In genomic region chr15:99701640-99701998, GRCm38 (mm10) we compare ENCODE assay signal across 13 mouse cellular contexts. TPM values are rescaled to one million over a fixed set of nuclear protein-coding genes. Genes with fewer than 3 reads are reported as not detected.
DNase-seq lines count a peak whose midpoint lies in the region; ATAC-seq and TF ChIP-seq lines count a peak whose summit lies in the region.
"Not testable (repeated sequence)": the region's sequence is repeated elsewhere in the genome, so short reads cannot be mapped to it uniquely, and the experiment has no call there.
"Had no signal": no experiment of that assay in that cellular context is flagged by ENCODE, and none has a peak within 500 bp of the region (broad histone marks: within the 10 kb centered on the region; RNA-seq: fewer than 3 reads in every experiment).

No protein-coding gene starts in this region.

- peaks cover 43% of the 10 kb centered on the region for H3K79me2 ChIP-seq in C2C12 (ENCODE audit: control insufficient read depth, insufficient read depth)
- H3K79me2 ChIP-seq in liver, adult 2 months (ENCODE audit: control insufficient read depth, insufficient read depth, low read length); macrophage (ENCODE audit: inconsistent target): not testable (repeated sequence)

- TF ChIP-seq EP300 in heart, postnatal 0 days (IDR thresholded peaks at IDR 0.05; ENCODE audit: low read depth): not testable (repeated sequence)

- H3K79me3 ChIP-seq in C2C12 (ENCODE audit: low read depth): peaks cover 11% of the 10 kb centered on the region

- TF ChIP-seq POLR2A in cortical plate, adult 2 months (IDR thresholded peaks at IDR 0.05; ENCODE audit: extremely low read depth, insufficient read depth, low read length); kidney, adult 2 months (IDR thresholded peaks at IDR 0.05; ENCODE audit: low read depth, low read length); liver, adult 2 months (IDR thresholded peaks at IDR 0.05; ENCODE audit: extremely low read depth, insufficient read depth, low read length): not testable (repeated sequence)

- peak overlapping the region; percentile 74 for H3K9ac ChIP-seq in forebrain, embryonic 14.5 days (ENCODE audit: low read length)
- H3K9ac ChIP-seq in heart, postnatal 0 days (replicated peaks; ENCODE audit: low read depth, low read length): peak overlapping the region; percentile 97
- not testable (repeated sequence) for H3K9ac ChIP-seq in liver, adult 2 months (ENCODE audit: low read depth, low read length)
- H3K9ac ChIP-seq in neural tube, embryonic 13.5 days: peak overlapping the region; percentile 97; the same call in 1 of the 2 replicates

- H3K36me3 ChIP-seq in C2C12 (ENCODE audit: control insufficient read depth, insufficient read depth): peaks cover 31% of the 10 kb centered on the region
- H3K36me3 ChIP-seq in forebrain, embryonic 14.5 days (ENCODE audit: control insufficient read depth, insufficient read depth, low read length): peaks cover 40% of the 10 kb centered on the region
- H3K36me3 ChIP-seq in heart, postnatal 0 days (replicated peaks; ENCODE audit: control insufficient read depth, insufficient read depth, low read length); kidney, adult 2 months (ENCODE audit: control insufficient read depth, insufficient read depth, low read length); liver, adult 2 months (ENCODE audit: control insufficient read depth, insufficient read depth, low read length); macrophage (ENCODE audit: inconsistent target): not testable (repeated sequence)
- H3K36me3 ChIP-seq in neural tube, embryonic 13.5 days: peaks cover 66% of the 10 kb centered on the region

- not testable (repeated sequence) for H3K4me1 ChIP-seq in cortical plate, adult 2 months (ENCODE audit: control insufficient read depth, insufficient read depth, low read length); liver, adult 2 months (ENCODE audit: control insufficient read depth, insufficient read depth, low read length)
- peaks cover 19% of the 10 kb centered on the region for H3K4me1 ChIP-seq in forebrain, embryonic 14.5 days (ENCODE audit: control insufficient read depth, insufficient read depth, low read length)
- H3K4me1 ChIP-seq in heart, postnatal 0 days (ENCODE audit: control insufficient read depth, insufficient read depth): peaks cover 31% of the 10 kb centered on the region
- peaks cover 29% of the 10 kb centered on the region for H3K4me1 ChIP-seq in kidney, adult 2 months (ENCODE audit: control insufficient read depth, insufficient read depth, low read length)
- peaks cover 40% of the 10 kb centered on the region for H3K4me1 ChIP-seq in neural tube, embryonic 13.5 days (replicated peaks)

- not testable (repeated sequence) for H3K9me3 ChIP-seq in forebrain, embryonic 14.5 days (replicated peaks; ENCODE audit: control insufficient read depth, low read length); heart, postnatal 0 days (replicated peaks; ENCODE audit: control insufficient read depth, low read length); neural tube, embryonic 13.5 days

- TF ChIP-seq CTCF in C2C12 (IDR thresholded peaks at IDR 0.05; ENCODE audit: control insufficient read depth, insufficient read depth, insufficient read length); cortical plate, adult 2 months (IDR thresholded peaks at IDR 0.05; ENCODE audit: extremely low read depth, insufficient read depth, low read length); heart, postnatal 0 days (IDR thresholded peaks at IDR 0.05; ENCODE audit: low read depth); kidney, adult 2 months (conservative IDR thresholded peaks at IDR 0.05; ENCODE audit: insufficient read depth, insufficient read length, low read depth, low read length); liver, adult 2 months (IDR thresholded peaks at IDR 0.05; ENCODE audit: low read depth, low read length): not testable (repeated sequence)

- not testable (repeated sequence) for H3K27ac ChIP-seq in cortical plate, adult 2 months (ENCODE audit: insufficient read depth, low read length); liver, adult 2 months (replicated peaks; ENCODE audit: insufficient read depth, low read depth, low read length); macrophage
- peak overlapping the region; percentile 89; the same call in 1 of the 2 replicates for H3K27ac ChIP-seq in forebrain, embryonic 14.5 days (ENCODE audit: low read depth, low read length)
- peak overlapping the region; percentile 99 for H3K27ac ChIP-seq in heart, postnatal 0 days (ENCODE audit: low read depth)
- peak overlapping the region; percentile 46; the same call in 1 of the 2 replicates for H3K27ac ChIP-seq in kidney, adult 2 months (ENCODE audit: insufficient read depth, low read depth, low read length)
- H3K27ac ChIP-seq in neural tube, embryonic 13.5 days (replicated peaks): peak overlapping the region; percentile 99

- H3K4me3 ChIP-seq in C2C12 (ENCODE audit: insufficient read depth, poor library complexity, severe bottlenecking): peak overlapping the region; percentile 83
- H3K4me3 ChIP-seq in cortical plate, adult 2 months (ENCODE audit: insufficient read depth, low read length): peak overlapping the region; percentile 50
- H3K4me3 ChIP-seq in forebrain, embryonic 14.5 days (ENCODE audit: low read depth, low read length): peak overlapping the region; percentile 47
- peak overlapping the region; percentile 96 for H3K4me3 ChIP-seq in heart, postnatal 0 days (ENCODE audit: low read depth, low read length)
- H3K4me3 ChIP-seq in kidney, adult 2 months (ENCODE audit: insufficient read depth, low read depth, low read length): peak overlapping the region; percentile 69
- H3K4me3 ChIP-seq in liver, adult 2 months (ENCODE audit: insufficient read depth, low read depth, low read length): peak overlapping the region; percentile 67
- H3K4me3 ChIP-seq in macrophage (ENCODE audit: inconsistent target): peak overlapping the region; percentile 28
- H3K4me3 ChIP-seq in neural tube, embryonic 13.5 days: peak overlapping the region; percentile 78

- H3K4me2 ChIP-seq in forebrain, embryonic 14.5 days (ENCODE audit: low read length): peak overlapping the region; percentile 18
- H3K4me2 ChIP-seq in heart, postnatal 0 days (ENCODE audit: low read depth, low read length): peak overlapping the region; percentile 70
- H3K4me2 ChIP-seq in neural tube, embryonic 13.5 days: peak overlapping the region; percentile 99

- H3K27me3 ChIP-seq in C2C12 (ENCODE audit: control insufficient read depth, insufficient read depth, insufficient read length); forebrain, embryonic 14.5 days (replicated peaks; ENCODE audit: control insufficient read depth, insufficient read depth, low read length); heart, postnatal 0 days (ENCODE audit: control insufficient read depth, insufficient read depth, low read length); kidney, adult 2 months (replicated peaks; ENCODE audit: control insufficient read depth, insufficient read depth, low read length); liver, adult 2 months (ENCODE audit: control insufficient read depth, insufficient read depth, low read length); neural tube, embryonic 13.5 days: not testable (repeated sequence)

- DNase-seq in forebrain, embryonic 14.5 days (ENCODE audit: low spot score); heart, postnatal 0 days (ENCODE audit: low spot score); kidney, adult 2 months; liver, adult 2 months (ENCODE audit: extremely low read depth, low read depth, low spot score): not testable (repeated sequence)

- ATAC-seq in forebrain, embryonic 14.5 days; heart, postnatal 0 days (ENCODE audit: insufficient read depth, low read depth); neural tube, embryonic 13.5 days (ENCODE audit: low read depth): not testable (repeated sequence)

- WGBS in forebrain, embryonic 14.5 days: 48% methylated on average over 16 of the region's 16 CpGs
- 39% methylated on average over 16 of the region's 16 CpGs for WGBS in heart, postnatal 0 days
- WGBS in kidney, adult 2 months: 37% methylated on average over 16 of the region's 16 CpGs
- WGBS in liver, adult 2 months: 37% methylated on average over 16 of the region's 16 CpGs
- 32% methylated on average over 14 of the region's 16 CpGs for WGBS in macrophage (ENCODE audit: missing documents)
- WGBS in neural tube, embryonic 13.5 days: 44% methylated on average over 16 of the region's 16 CpGs

- H3ac ChIP-seq in C2C12 (ENCODE audit: control insufficient read depth, insufficient read length, low read depth): peak overlapping the region; percentile 13

RNA-seq across cellular contexts. Expression of gene Smarcd1, which starts 0.3 kb away (rescaled TPM):
- 28.6 TPM for polyA plus RNA-seq in C2C12 (2012; fragmentation: generic; extraction: Trizol)
- polyA plus RNA-seq in cortical plate, adult 2 months (2012; rRNA removed): 150 and 157 TPM in 2 replicates
- polyA plus RNA-seq in forebrain, embryonic 14.5 days (2014; fragmentation: Nextera tagmentation; extraction: Ambion mirVana): 90.7 and 98.1 TPM in 2 replicates
- 28.4 and 35.7 TPM in 2 replicates for total RNA-seq in heart, postnatal 0 days (2014; rRNA removed; ENCODE audit: low replicate concordance)
- 16.8 and 20.0 TPM in 2 replicates for polyA plus RNA-seq in heart, postnatal 0 days (2015; fragmentation: Nextera tagmentation; extraction: Ambion mirVana)
- polyA plus RNA-seq in kidney, adult 2 months (2012; rRNA removed): 27.7 and 29.5 TPM in 2 replicates
- 2.0 and 3.1 TPM in 2 replicates for total RNA-seq in liver, adult 2 months (2014; rRNA removed)
- 8.5 and 9.3 TPM in 2 replicates for polyA plus RNA-seq in liver, adult 2 months (2012; rRNA removed)
- total RNA-seq in macrophage (2018; cell fraction: chromatin; rRNA removed): 10 to 100 TPM; 11.9 to 56.1 (median 33.2) TPM
- 10 to 100 TPM; 11.6 to 22.9 (median 18.2) TPM for total RNA-seq in macrophage (2018; cell fraction: cytosol; rRNA removed)
- total RNA-seq in macrophage (2018; cell fraction: nucleus; rRNA removed): 10 to 100 TPM; 10.8 to 37.2 (median 24.3) TPM
- 13.0 to 15.0 TPM (median 14.7 TPM) in 3 replicates for polyA plus RNA-seq in macrophage (2018)
- 117 and 134 TPM in 2 replicates for polyA plus RNA-seq in neural tube, embryonic 13.5 days (2015; fragmentation: Nextera tagmentation; extraction: Ambion mirVana)

RNA-seq across cellular contexts. Expression of gene Gm17349, which starts 3.7 kb away (rescaled TPM):
- polyA plus RNA-seq in C2C12 (2012; fragmentation: generic; extraction: Trizol) (not detected), macrophage (2018) (not detected in 3 replicates)
- polyA plus RNA-seq in cortical plate, adult 2 months (2012; rRNA removed): 1.3 and 1.8 TPM in 2 replicates
- not detected in 2 replicates for polyA plus RNA-seq in forebrain, embryonic 14.5 days (2014; fragmentation: Nextera tagmentation; extraction: Ambion mirVana)
- total RNA-seq in heart, postnatal 0 days (2014; rRNA removed; ENCODE audit: low replicate concordance): not detected in 2 replicates
- polyA plus RNA-seq in heart, postnatal 0 days (2015; fragmentation: Nextera tagmentation; extraction: Ambion mirVana): not detected in 2 replicates
- 0.58 TPM in 1 of 2 replicates, not detected in the other for polyA plus RNA-seq in kidney, adult 2 months (2012; rRNA removed)
- total RNA-seq in liver, adult 2 months (2014; rRNA removed): not detected in 2 replicates
- polyA plus RNA-seq in liver, adult 2 months (2012; rRNA removed): 1.4 TPM in 1 of 2 replicates, not detected in the other
- not detected for total RNA-seq in macrophage (2018; cell fraction: chromatin; rRNA removed)
- total RNA-seq in macrophage (2018; cell fraction: cytosol; rRNA removed): 1 to 10 TPM in 9 of 26 experiments, not detected in 17; 1.0 to 3.3 (median 1.5) TPM
- total RNA-seq in macrophage (2018; cell fraction: nucleus; rRNA removed): 1 to 10 TPM in 2 of 26 experiments, not detected in 24; 4.2 to 4.9 TPM
- polyA plus RNA-seq in neural tube, embryonic 13.5 days (2015; fragmentation: Nextera tagmentation; extraction: Ambion mirVana): not detected in 2 replicates
- total RNA-seq: common myeloid progenitor, adult 5-6 weeks; granulocyte monocyte progenitor cell, adult 5-6 weeks; megakaryocyte-erythroid progenitor cell, adult 5-6 weeks had no signal
- polyA plus RNA-seq: inflammation-experienced regulatory T-cells, adult 6 months; thymus, postnatal 0 days had no signal

RNA-seq across cellular contexts. Expression of gene Gpd1, which starts 15.7 kb away (rescaled TPM):
- polyA plus RNA-seq in C2C12 (2012; fragmentation: generic; extraction: Trizol) (0.64 TPM), macrophage (2018) (1.3 to 1.9 TPM (median 1.5 TPM) in 3 replicates)
- polyA plus RNA-seq in cortical plate, adult 2 months (2012; rRNA removed): 55.3 and 60.4 TPM in 2 replicates
- 0.77 and 1.2 TPM in 2 replicates for polyA plus RNA-seq in forebrain, embryonic 14.5 days (2014; fragmentation: Nextera tagmentation; extraction: Ambion mirVana)
- total RNA-seq in heart, postnatal 0 days (2014; rRNA removed; ENCODE audit: low replicate concordance): 8.7 and 16.4 TPM in 2 replicates
- polyA plus RNA-seq in heart, postnatal 0 days (2015; fragmentation: Nextera tagmentation; extraction: Ambion mirVana): 9.0 and 9.9 TPM in 2 replicates
- polyA plus RNA-seq in kidney, adult 2 months (2012; rRNA removed): 427 and 506 TPM in 2 replicates
- 147 and 151 TPM in 2 replicates for total RNA-seq in liver, adult 2 months (2014; rRNA removed)
- 233 and 311 TPM in 2 replicates for polyA plus RNA-seq in liver, adult 2 months (2012; rRNA removed)
- 1 to 10 TPM in 4 of 26 experiments, under 1 TPM in 16, not detected in 6; 0.31 to 1.8 (median 0.71) TPM for total RNA-seq in macrophage (2018; cell fraction: chromatin; rRNA removed)
- 1 to 10 TPM in 2 of 26 experiments, under 1 TPM in 24; 0.14 to 1.3 (median 0.45) TPM for total RNA-seq in macrophage (2018; cell fraction: cytosol; rRNA removed)
- total RNA-seq in macrophage (2018; cell fraction: nucleus; rRNA removed): 1 to 10 TPM in 6 of 26 experiments, under 1 TPM in 18, not detected in 2; 0.20 to 2.4 (median 0.64) TPM
- 1.6 and 1.8 TPM in 2 replicates for polyA plus RNA-seq in neural tube, embryonic 13.5 days (2015; fragmentation: Nextera tagmentation; extraction: Ambion mirVana)

RNA-seq across cellular contexts. Expression of gene Cox14, which starts 23.8 kb away (rescaled TPM):
- polyA plus RNA-seq in C2C12 (2012; fragmentation: generic; extraction: Trizol): 210 TPM
- polyA plus RNA-seq in cortical plate, adult 2 months (2012; rRNA removed): 226 and 237 TPM in 2 replicates
- polyA plus RNA-seq in forebrain, embryonic 14.5 days (2014; fragmentation: Nextera tagmentation; extraction: Ambion mirVana): 195 and 238 TPM in 2 replicates
- 94.2 and 195 TPM in 2 replicates for total RNA-seq in heart, postnatal 0 days (2014; rRNA removed; ENCODE audit: low replicate concordance)
- 341 and 358 TPM in 2 replicates for polyA plus RNA-seq in heart, postnatal 0 days (2015; fragmentation: Nextera tagmentation; extraction: Ambion mirVana)
- 263 and 269 TPM in 2 replicates for polyA plus RNA-seq in kidney, adult 2 months (2012; rRNA removed)
- total RNA-seq in liver, adult 2 months (2014; rRNA removed): 58.6 and 70.0 TPM in 2 replicates
- 115 and 117 TPM in 2 replicates for polyA plus RNA-seq in liver, adult 2 months (2012; rRNA removed)
- 10 to 100 TPM in 15 of 26 experiments, 1 to 10 TPM in 11; 2.7 to 27.5 (median 11.6) TPM for total RNA-seq in macrophage (2018; cell fraction: chromatin; rRNA removed)
- 100 to 1,000 TPM in 1 of 26 experiments, 10 to 100 TPM in 25; 64.4 to 103 (median 83.6) TPM for total RNA-seq in macrophage (2018; cell fraction: cytosol; rRNA removed)
- total RNA-seq in macrophage (2018; cell fraction: nucleus; rRNA removed): 10 to 100 TPM in 25 of 26 experiments, 1 to 10 TPM in 1; 6.7 to 53.7 (median 28.3) TPM
- 18.4 to 95.0 TPM (median 69.0 TPM) in 3 replicates for polyA plus RNA-seq in macrophage (2018)
- polyA plus RNA-seq in neural tube, embryonic 13.5 days (2015; fragmentation: Nextera tagmentation; extraction: Ambion mirVana): 170 and 181 TPM in 2 replicates

RNA-seq across cellular contexts. Expression of gene Asic1, which starts 31.5 kb away (rescaled TPM):
- polyA plus RNA-seq in C2C12 (2012; fragmentation: generic; extraction: Trizol) (2.2 TPM), macrophage (2018) (0.13 TPM in 1 of 3 replicates, not detected in the others)
- 54.1 and 59.0 TPM in 2 replicates for polyA plus RNA-seq in cortical plate, adult 2 months (2012; rRNA removed)
- 15.6 and 18.9 TPM in 2 replicates for polyA plus RNA-seq in forebrain, embryonic 14.5 days (2014; fragmentation: Nextera tagmentation; extraction: Ambion mirVana)
- total RNA-seq in heart, postnatal 0 days (2014; rRNA removed; ENCODE audit: low replicate concordance): 0.11 and 0.93 TPM in 2 replicates
- polyA plus RNA-seq in heart, postnatal 0 days (2015; fragmentation: Nextera tagmentation; extraction: Ambion mirVana): 1.1 and 1.3 TPM in 2 replicates
- 0.34 and 0.37 TPM in 2 replicates for polyA plus RNA-seq in kidney, adult 2 months (2012; rRNA removed)
- not detected in 2 replicates for total RNA-seq in liver, adult 2 months (2014; rRNA removed)
- polyA plus RNA-seq in liver, adult 2 months (2012; rRNA removed): 0.16 TPM in 1 of 2 replicates, not detected in the other
- total RNA-seq in macrophage (2018; cell fraction: chromatin; rRNA removed): under 1 TPM in 1 of 26 experiments, not detected in 25; 0.51 TPM
- total RNA-seq in macrophage (2018; cell fraction: cytosol; rRNA removed): under 1 TPM in 1 of 26 experiments, not detected in 25; 0.05 TPM
- total RNA-seq in macrophage (2018; cell fraction: nucleus; rRNA removed): not detected
- polyA plus RNA-seq in neural tube, embryonic 13.5 days (2015; fragmentation: Nextera tagmentation; extraction: Ambion mirVana): 76.0 and 77.8 TPM in 2 replicates
- total RNA-seq: common myeloid progenitor, adult 5-6 weeks; granulocyte monocyte progenitor cell, adult 5-6 weeks had no signal

Comparison
In these comparisons a context has a peak if more than half of its experiments do, and no peak if none do; other contexts are left out.
1. H3K4me3 ChIP-seq: peak in every context shown above with its lines; median percentile 96 in heart, postnatal 0 days; 83 in C2C12; 78 in neural tube, embryonic 13.5 days; 69 in kidney, adult 2 months; 67 in liver, adult 2 months; 50 in cortical plate, adult 2 months; 47 in forebrain, embryonic 14.5 days; 28 in macrophage.
2. H3K4me2 ChIP-seq: peak in every context shown above with its lines; median percentile 99 in neural tube, embryonic 13.5 days; 70 in heart, postnatal 0 days; 18 in forebrain, embryonic 14.5 days.